Mouse (Mus musculus) hematopoietic stem cell, adult 5-6 weeks (primary cell): Measurements from ENCODE around the gene Ring1. TPM values are rescaled to one million over a fixed set of nuclear protein-coding genes. Genes with fewer than 3 reads are reported as not detected.
A peak's percentile ranks its signal among the peaks of the same experiment; 100 is the strongest.

Experiments
- ATAC-seq, 2 experiments: fragments of 125-278 bp in 1 of 2; replicated peaks in 1 of 2; 2 replicates each; pipeline ENCODE4 v1.8.0; 2016 to 2017; ENCODE audit warnings: inconsistent platforms in 2 of 2, mild to moderate bottlenecking in 2 of 2, moderate number of reproducible peaks in 2 of 2, low read depth in 1 of 2, moderate TSS enrichment in 1 of 2; ENCODE audit not compliant: low FRiP score in 2 of 2, poor library complexity in 2 of 2, severe bottlenecking in 2 of 2, insufficient read depth in 1 of 2, low TSS enrichment in 1 of 2
- total RNA-seq: library from RNA; stranded (forward); fragments of 172-1452, 232-1000 nt; gene quantifications from 2 replicates; pipeline ENCODE4 v1.2.3, GENCODE M21; 2017

Gene Ring1
- total RNA-seq, 1 experiment from 2014 or later = 15.7 TPM

DNA sequence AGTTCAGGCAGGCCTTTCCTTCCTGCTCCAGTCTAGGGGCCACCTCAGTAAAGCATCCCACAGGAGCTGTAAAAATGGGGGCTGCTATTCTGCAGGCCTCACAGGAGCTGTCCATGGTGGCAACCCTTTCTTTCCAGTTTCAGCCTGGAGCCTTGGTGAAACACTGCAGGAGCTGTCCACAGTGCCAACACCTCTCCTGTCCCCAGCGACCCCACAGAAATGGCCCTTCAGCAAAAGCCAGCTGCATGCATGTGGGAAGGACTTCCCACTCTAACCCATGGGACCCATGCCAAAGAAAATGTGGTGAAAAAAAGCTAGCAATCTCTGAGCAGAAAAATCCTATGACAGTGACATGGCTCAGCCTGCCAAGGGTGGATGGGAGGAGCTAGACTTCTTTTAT, 51.8 kb downstream of the Ring1 start:
- ATAC-seq = 0 out of 4 replicates have a peak, but pooled peaks of 1 of the 2 experiments have one; percentile 29

Other genes starting within 250 kb of the Ring1 start
- gene Angptl4, start 242.8 kb downstream of the Ring1 start, total RNA-seq = 5.6 and 6.6 TPM in 2 replicates
- 7.6 and 12.8 TPM in 2 replicates for gene Kank3, start 214.2 kb downstream of the Ring1 start, total RNA-seq
- gene Rps28, start 200.1 kb downstream of the Ring1 start, total RNA-seq = 2,029 and 3,129 TPM in 2 replicates
- 123 and 126 TPM in 2 replicates for gene Ndufa7, start 200.1 kb downstream of the Ring1 start, total RNA-seq
- gene Cd320, start 181.6 kb downstream of the Ring1 start, total RNA-seq = 11.3 and 22.1 TPM in 2 replicates
- gene Gm7029, start 150.8 kb downstream of the Ring1 start, total RNA-seq = not detected in 2 replicates
- gene Kifc1, start 134.0 kb downstream of the Ring1 start, total RNA-seq = 24.7 and 37.6 TPM in 2 replicates
- gene Platr17, start 119.5 kb downstream of the Ring1 start, total RNA-seq = 3.3 and 4.4 TPM in 2 replicates
- gene Daxx, start 115.3 kb downstream of the Ring1 start, total RNA-seq = 26.5 and 27.7 TPM in 2 replicates
- gene Tapbp, start 108.8 kb downstream of the Ring1 start, total RNA-seq = 71.1 and 79.8 TPM in 2 replicates
- gene Zbtb22, start 108.8 kb downstream of the Ring1 start, total RNA-seq = 20.4 and 21.4 TPM in 2 replicates
- 36.6 and 57.1 TPM in 2 replicates for gene Rgl2, start 95.1 kb downstream of the Ring1 start, total RNA-seq
- 89.1 and 115 TPM in 2 replicates for gene Pfdn6, start 84.3 kb downstream of the Ring1 start, total RNA-seq
- gene Wdr46, start 84.0 kb downstream of the Ring1 start, total RNA-seq = 34.8 and 57.1 TPM in 2 replicates
- 3.1 and 7.3 TPM in 2 replicates for gene B3galt4, start 73.2 kb downstream of the Ring1 start, total RNA-seq
- gene Vps52, start 68.9 kb downstream of the Ring1 start, total RNA-seq = 18.1 and 19.1 TPM in 2 replicates
- gene Rps18, start 68.7 kb downstream of the Ring1 start, total RNA-seq = 1,150 and 1,883 TPM in 2 replicates
- gene H2-K1, start 24.3 kb downstream of the Ring1 start, total RNA-seq = 1,467 and 1,957 TPM in 2 replicates
- gene H2-Ke6, start 3.4 kb upstream of the Ring1 start, total RNA-seq = 81.8 and 89.3 TPM in 2 replicates
- 60.8 and 96.9 TPM in 2 replicates for gene Slc39a7, start 7.0 kb upstream of the Ring1 start, total RNA-seq
- gene Rxrb, start 7.1 kb upstream of the Ring1 start, total RNA-seq = 41.2 and 51.3 TPM in 2 replicates
- 2.4 and 2.9 TPM in 2 replicates for gene Col11a2, start 14.8 kb upstream of the Ring1 start, total RNA-seq
- gene H2-Oa, start 67.7 kb upstream of the Ring1 start, total RNA-seq = 9.2 and 16.9 TPM in 2 replicates
- 88.1 and 135 TPM in 2 replicates for gene H2-DMa, start 94.9 kb upstream of the Ring1 start, total RNA-seq
- 348 and 418 TPM in 2 replicates for gene Brd2, start 98.0 kb upstream of the Ring1 start, total RNA-seq
- 4.6 and 6.4 TPM in 2 replicates for gene H2-DMb2, start 118.6 kb upstream of the Ring1 start, total RNA-seq
- 51.5 and 55.9 TPM in 2 replicates for gene H2-DMb1, start 128.4 kb upstream of the Ring1 start, total RNA-seq
- 130 and 164 TPM in 2 replicates for gene Tap1, start 162.9 kb upstream of the Ring1 start, total RNA-seq
- 124 and 169 TPM in 2 replicates for gene Psmb9, start 163.1 kb upstream of the Ring1 start, total RNA-seq
- gene Psmb8, start 173.0 kb upstream of the Ring1 start, total RNA-seq = 392 and 482 TPM in 2 replicates
- gene Tap2, start 178.8 kb upstream of the Ring1 start, total RNA-seq = 113 and 116 TPM in 2 replicates
- 60.2 and 91.1 TPM in 2 replicates for gene H2-Ob, start 214.2 kb upstream of the Ring1 start, total RNA-seq
- 155 and 159 TPM in 2 replicates for gene H2-Ab1, start 233.0 kb upstream of the Ring1 start, total RNA-seq